Mouse (Mus musculus): ENCODE data around the gene Grik4. TPM values are rescaled to one million over a fixed set of nuclear protein-coding genes. Genes with fewer than 3 reads are reported as not detected.

Gene Grik4
- total RNA-seq, 2 experiments from 2014 or later, result 0.41 to 0.54 TPM

DNA sequence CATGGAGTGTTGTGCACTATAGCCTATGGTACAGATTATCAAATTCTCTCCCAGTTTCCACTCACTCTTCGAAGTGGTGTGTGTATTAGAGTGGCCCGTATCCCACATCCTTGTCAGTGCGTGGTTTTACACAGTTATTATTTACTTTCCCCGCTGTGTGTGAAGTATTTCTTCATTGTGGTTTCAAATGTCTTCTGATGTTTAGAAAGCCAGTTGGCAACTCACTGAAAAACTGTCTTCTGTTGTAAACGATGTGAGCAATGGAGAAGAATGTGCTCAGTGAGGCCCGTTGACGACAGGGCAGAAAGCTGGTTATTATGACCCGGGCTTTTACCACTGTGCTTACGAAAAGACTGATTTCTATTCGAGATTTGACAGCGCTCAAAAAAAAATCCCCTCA lies 439.7 kb downstream of the Grik4 start:
- no peak for DNase-seq (ENCODE audit: low spot score in 2 of 2)

DNA sequence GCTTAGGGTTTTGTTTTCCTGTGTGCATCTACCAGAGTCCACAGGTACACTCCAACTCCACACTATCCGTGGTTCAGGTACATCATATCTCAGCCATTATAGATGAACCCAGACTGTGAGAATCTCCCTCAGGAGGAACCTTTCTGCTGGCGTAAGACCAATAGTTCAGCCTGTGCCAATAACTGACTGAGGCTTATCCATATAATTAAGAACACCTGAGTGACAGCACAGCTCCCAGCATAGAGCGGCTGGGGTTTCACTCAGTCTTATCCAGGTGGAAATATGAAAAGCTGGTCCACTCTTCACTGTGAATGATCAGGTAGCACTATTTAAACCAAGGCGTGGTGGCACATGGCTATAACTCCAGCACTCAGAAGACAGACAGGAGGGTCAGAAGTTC lies 440.6 kb downstream of the Grik4 start:
- DNase-seq (ENCODE audit: low spot score in 2 of 2), result no peak

DNA sequence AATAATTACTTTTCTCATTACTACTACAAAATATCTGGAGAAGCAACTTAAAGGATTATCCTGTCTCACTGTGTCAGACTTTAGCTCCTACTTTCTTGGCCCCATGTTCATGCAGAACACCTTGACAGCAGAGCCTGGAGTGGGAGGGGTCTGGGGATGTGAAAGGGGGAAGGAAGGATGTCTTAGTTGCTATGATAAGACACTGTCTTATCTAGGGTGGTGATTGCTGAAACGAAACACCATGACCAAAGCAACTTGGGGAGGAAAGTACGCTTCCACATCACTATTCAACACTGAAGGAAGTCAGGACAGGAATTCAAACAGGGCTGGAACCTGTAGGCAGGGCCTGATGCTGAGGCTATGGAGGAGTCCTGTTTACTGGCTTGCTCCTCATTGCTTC lies 448.0 kb downstream of the Grik4 start:
- no peak for DNase-seq (ENCODE audit: low spot score in 2 of 2)

DNA sequence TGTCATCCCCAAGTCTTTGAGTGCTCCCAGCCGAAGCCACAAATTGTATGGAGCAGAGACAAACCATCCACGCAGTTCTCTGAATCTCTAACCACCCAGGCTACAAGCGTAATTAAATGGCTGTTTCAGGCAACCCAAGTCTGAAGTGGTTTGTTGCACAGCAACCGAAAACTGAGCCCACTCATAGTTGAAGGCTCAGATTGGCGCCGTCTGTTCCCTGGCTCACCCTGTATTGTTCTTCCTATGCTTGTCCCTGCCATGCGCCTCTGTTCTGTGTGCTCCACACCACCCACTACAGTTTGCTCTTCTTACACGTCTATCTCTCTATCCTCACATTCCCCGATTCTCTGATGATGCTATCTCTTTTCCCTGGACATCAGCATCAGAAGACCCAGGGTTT lies 452.5 kb downstream of the Grik4 start:
- DNase-seq (ENCODE audit: low spot score in 2 of 2), result no peak

DNA sequence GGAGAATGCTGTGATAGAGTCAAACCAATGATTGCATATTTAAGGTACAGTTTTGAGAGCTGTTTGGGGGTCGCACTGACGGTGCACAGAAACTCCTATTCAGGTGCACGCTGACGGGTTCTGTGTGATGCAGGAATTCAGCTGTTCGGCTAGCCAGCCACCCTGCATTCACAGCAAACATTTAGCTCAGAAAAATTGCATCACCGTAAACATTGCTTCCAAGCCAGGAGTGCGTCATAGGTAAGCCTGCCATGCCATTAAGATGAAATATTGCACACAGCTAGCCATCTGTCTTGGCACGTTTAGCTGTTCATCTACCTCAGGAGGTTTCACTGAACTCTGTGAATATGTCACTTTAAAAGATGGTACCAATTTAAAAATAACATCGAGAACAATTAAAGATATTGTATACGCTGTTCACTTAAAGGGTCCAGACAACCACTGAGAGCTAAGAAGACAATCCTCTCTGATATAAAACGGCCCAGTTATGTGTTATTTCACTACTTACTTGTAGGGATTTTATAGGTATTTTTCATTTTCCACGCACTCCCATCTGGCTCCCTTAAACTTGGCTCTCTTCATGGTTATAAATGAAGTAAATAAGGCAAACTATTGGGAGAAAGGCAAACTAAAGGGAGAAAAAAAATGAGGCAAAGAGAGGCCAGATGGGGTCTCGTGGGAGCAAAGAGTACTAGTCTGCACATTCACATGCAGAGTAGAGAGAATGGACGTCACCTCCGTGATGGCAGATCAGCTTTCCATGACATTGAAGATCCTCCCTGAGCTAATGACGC lies 453.5 kb downstream of the Grik4 start:
- DNase-seq (ENCODE audit: low spot score in 2 of 2), result no peak

DNA sequence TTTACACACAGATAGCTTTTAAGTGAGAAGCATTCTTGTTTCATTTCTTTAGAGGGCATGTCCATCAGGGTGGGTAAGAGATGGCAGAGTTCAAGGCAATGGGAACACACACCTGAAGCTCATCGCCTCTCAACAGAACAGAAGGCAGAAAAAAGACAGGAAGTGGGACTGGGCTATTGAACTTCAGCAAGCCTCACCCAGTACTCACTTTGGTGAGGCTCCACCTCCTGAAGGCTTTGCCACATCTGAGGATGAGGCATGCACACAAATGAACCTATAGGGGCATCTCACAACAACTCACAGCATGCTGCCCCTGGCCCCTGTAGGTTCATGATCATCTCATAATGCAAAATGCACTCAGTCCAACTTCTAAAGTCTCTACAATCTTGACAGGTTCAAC lies 456.2 kb downstream of the Grik4 start:
- DNase-seq (ENCODE audit: low spot score in 2 of 2), result no peak

DNA sequence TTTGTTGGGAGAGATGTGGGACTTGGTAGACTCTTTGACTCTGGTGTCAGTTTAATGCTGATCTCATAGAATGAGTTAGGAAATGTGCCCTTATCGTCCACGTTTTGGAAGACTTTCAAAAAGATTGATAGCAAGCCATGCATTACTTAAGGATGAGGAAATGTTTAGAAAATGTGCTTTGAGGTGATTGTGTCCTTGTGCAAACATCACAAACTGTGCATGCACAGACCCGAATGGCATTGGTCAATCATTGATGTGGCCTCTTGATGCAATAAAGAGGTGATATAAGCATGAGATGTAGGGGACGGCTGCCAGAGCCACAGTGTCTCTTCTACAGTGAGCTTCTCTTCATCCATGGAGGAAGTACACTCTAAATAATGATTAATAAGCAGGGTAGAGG lies 457.4 kb downstream of the Grik4 start:
- no peak for DNase-seq (ENCODE audit: low spot score in 2 of 2)

DNA sequence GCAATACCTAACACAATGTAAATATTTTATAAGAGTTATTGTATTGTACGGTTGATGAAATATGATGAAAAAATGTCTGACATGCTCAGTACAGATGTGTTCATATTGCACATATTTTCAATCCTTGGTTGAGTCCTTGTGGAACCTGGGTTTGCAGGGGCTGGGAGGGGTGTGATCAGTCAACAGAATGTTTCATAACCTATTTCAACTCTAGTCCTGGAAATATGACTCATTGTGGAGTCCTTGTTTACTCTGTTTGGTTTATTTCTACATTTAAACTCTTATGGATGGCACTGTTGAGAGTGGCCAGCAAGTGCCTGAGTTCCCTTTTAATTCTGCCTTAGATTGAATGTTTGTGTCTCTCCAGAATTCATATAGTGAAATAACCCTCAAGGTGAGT lies 459.6 kb downstream of the Grik4 start:
- no peak for DNase-seq (ENCODE audit: low spot score in 2 of 2)

DNA sequence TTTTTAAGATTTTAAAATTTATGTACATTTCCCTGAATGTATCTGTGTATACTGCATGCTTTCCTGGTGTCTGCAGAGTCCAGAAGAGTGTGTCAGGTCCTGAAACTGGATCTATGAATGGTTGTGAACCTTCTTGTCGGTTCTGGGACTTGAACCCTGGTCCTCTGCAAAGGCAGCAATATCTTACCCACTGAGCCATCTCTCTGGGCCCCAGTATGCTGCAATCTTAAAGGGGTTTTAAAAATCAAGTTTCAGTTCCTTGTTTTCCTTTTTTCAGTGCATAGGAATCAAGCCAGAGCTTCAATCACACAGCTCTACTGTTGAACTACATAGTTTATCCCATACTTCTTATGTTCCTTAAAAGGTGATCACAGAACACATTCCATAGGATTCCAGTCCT lies 461.3 kb downstream of the Grik4 start:
- DNase-seq (ENCODE audit: low spot score in 2 of 2), result no peak

DNA sequence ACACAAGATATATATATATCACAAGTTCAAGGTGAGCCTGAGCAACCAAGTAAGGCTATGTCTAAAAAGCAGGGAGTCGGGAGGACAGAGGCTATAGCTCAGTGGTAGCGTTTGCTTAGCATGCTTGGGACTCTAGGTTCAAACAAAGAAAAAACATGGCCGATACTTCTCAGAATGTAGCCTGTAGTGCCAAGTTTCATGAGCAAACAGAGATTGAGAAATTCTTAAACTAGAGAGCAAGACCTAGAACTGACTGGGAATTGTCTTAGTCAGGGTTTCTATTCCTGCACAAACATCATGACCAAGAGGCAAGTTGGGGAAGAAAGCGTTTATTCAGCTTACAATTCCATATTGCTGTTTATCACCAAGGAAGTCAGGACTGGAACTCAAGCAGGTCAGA lies 468.1 kb downstream of the Grik4 start:
- no peak for DNase-seq (ENCODE audit: low spot score in 2 of 2)

DNA sequence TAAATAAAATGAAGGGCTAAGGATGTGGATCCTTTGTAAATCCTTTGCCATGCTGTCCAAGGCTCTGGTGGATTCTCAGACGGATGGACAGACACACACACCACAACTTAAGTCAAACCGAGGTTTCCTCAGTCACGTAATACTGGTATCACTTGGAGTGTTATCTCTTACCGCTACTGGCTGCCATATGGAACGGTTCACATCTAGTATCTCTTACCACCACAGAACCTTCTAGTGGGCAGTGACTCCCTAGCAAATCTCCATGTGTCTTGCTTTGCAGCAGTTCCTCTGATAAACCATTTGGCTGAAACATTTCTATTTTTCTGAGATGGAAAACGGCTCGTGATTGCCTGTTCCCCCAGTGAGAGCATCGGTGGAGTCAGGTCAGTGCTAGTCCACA lies 470.0 kb downstream of the Grik4 start:
- no peak for DNase-seq (ENCODE audit: low spot score in 2 of 2)

DNA sequence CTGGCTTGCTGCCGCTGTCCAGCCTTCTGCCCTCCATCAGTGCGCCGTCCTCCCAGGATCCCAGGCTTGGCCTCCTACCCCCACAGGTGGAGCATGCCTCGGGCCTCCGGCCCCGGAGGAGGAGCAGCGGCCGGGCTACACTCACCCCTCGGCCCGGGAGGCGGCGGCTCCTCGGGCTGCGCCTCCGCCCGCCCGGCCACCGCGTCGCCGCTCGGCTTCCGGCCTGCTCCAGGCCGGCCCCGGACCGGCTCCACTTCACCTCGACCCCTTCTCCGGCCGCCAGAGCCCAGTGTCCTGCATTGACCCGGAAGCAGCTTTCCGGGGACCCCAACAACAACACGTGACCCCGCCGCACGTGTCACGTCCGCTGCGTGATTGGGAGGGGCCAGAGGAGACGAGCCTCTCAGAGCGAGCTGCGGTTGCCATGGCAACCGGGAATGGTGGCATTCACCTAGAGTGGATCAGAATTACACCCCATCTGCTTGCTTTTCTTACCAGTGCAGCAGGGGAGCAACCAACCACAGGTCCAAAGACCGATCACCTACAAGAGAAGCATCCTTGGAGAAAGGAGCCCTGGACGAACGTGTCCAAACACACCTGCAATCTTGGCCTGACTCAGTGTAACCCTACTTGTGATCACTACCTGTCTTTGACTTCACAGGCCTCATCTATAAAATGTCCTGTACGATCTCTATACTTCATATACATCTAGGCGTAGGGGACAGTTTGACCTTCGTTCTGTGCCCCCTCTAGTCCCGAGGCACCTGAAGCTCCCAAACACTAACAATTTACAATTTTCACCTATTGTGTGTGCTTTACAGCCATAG lies 472.2 kb downstream of the Grik4 start:
- peak; percentile 75 to 86 for DNase-seq (ENCODE audit: low spot score in 2 of 2)

DNA sequence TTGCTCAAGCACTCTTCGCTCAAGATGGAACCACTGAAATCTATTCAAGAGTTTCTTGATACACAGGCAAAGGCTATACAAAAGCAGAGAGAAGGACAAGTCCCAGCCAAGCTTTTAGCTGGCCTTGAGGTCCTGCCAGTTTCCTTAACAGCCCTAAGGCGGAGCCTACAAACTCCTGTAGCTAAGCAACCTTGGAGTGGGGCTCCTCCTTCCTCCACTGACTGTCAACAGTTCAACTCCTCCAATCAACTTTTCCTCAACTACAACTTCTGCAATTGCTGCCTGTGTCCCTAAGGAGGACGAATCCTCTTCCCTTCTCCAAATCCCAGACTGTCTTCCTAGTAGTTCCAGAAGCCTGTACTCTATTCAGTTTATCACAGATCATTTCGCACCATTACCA lies 473.1 kb downstream of the Grik4 start:
- peak in 1 of 2 experiments; percentile 43 for DNase-seq (ENCODE audit: low spot score in 2 of 2)

DNA sequence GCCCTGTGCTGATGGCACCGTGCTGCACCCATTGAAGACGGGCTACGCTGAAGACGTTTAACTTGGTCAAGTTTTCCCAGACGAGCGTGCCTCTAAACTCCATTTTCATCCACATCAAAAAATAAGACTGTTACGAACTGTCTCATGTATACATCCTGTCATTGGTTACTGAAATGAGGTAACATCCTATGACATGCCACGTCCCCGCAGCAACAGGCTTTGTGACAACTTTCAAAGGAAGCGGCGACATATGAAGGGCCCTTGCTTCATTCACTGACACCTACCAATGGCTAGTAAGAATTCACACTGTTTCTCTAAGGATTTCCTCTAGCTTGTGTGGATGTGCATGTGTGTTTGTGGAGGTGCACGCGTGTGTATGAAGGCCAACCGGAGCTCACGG lies 475.0 kb downstream of the Grik4 start:
- DNase-seq (ENCODE audit: low spot score in 2 of 2), result no peak

DNA sequence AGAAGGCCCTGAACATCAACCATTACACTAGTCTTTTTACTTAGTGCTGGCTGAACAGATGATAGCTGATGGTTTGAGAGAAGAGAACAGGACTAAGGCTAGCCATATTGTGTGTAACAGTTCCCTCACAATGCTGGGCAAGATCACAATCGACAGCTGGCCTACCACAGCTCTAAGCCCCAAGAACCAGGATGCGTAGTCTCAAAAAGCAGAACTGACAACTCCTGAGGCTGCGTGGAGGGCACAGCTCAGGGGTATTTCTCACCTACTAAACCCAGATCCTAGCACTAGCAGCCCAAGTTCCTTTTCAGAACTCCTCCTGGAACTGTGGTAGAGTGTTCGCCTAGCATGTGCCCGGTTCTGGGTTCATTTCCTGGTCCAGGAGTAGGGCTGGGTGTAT lies 475.9 kb downstream of the Grik4 start:
- DNase-seq (ENCODE audit: low spot score in 2 of 2), result no peak

Small RNAs within 50 kb of the gene (microRNA-seq; reads per million reads assigned to microRNA genes)
- gene Gm27509, result not detected

Other genes with a start within 250 kb of the Grik4 start
- 10 to 100 TPM; 55.7 to 56.3 TPM for gene Arhgef12, start 162.7 kb upstream of the Grik4 start, total RNA-seq (2021)
- gene Tmem136, start 172.1 kb upstream of the Grik4 start, total RNA-seq (2021), result 1 to 10 TPM; 1.8 to 1.9 TPM